Mouse (Mus musculus) ES-Bruce4 (cell line): Measurements from ENCODE around the gene Kti12.

ENCODE experiments used
- CTCF ChIP-seq: IDR thresholded peaks from one replicate; pipeline ENCODE4 v1.8.1; 2011; ENCODE audit warnings: low read depth, low read length
- POLR2A ChIP-seq: IDR thresholded peaks from one replicate; pipeline ENCODE4 v1.8.1; 2011; ENCODE audit warnings: low read length; ENCODE audit not compliant: insufficient read depth

DNA sequence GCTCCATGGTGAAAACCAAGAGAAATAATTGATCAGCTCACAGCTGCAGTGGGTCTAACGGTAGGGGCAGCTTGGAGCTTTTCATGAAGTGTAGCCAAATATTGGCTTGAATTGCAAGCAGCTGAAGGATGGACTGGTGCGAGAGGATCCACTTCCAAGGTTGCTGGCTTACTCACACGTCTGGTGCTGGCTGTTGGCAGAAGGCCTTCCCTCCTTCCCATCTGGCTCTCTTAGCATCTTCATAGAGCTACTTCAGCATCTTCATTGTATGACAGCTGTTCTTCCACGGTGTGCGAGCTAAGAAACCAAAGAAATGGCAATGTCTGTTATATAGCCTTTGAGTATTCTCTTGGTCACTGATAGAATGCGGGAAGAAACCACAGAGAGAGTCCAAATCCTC, 43.3 kb downstream of the Kti12 start:
- TF ChIP-seq CTCF: no peak
- TF ChIP-seq POLR2A: no peak
